Mouse (Mus musculus) kidney, postnatal 25 days (tissue): ENCODE data around the gene Mettl2.

Source experiments
- DNase-seq, 2 experiments: peaks; one replicate each; pipeline ENCODE4 v3.0.0; 2021; ENCODE audit warnings: mixed read lengths in 2 of 2

Mettl2 gene

GRCm38 (mm10) chr11:105153068-105153833 is 27.0 kb downstream of the Mettl2 start:
- peak; percentile 64 to 82 for DNase-seq

DNA sequence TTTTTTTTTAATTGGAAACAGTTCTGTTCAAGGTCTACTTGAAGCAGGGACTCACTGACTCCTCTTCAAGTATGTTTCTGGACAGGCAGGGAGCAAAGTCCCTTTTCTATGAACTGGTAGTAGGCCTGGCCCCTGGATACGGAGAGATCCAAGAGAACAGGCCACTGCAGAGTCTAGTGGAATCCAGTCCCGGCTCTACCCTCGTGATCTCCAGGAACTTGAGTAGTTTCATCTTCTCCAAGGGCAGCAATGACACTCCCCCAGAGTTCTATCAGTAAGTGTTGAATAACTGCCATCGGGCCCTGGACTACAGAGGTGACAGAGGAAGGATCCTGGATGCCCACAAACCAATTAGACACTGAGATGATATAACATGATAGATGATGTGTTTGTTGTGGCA is 29.7 kb downstream of the Mettl2 start:
- peak; percentile 64 to 90 for DNase-seq

GRCm38 (mm10) chr11:105156748-105157267 is 30.6 kb downstream of the Mettl2 start:
- DNase-seq = peak in 1 of 2 experiments; percentile 49

DNA sequence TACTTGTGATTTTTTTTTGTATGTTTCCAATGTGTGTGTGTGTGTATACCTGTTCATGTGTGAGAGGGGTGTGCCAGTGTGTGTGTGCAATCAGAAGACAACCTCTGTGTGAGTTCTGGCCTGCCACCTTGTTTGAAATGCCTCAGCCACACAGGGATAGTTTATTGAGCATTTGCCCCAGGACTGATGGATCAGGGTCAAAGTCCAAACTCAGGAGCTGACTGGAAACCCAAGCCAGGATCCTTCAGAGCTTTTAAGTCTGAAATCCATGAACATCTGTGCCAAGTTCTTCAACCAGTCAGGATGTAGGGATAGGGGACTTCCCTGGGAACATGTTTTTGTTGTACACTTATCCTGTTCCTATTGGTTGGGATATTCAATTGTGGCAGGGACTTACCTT is 31.8 kb downstream of the Mettl2 start:
- DNase-seq = no peak

GRCm38 (mm10) chr11:105159673-105160360 is 33.6 kb downstream of the Mettl2 start:
- DNase-seq = no peak

DNA sequence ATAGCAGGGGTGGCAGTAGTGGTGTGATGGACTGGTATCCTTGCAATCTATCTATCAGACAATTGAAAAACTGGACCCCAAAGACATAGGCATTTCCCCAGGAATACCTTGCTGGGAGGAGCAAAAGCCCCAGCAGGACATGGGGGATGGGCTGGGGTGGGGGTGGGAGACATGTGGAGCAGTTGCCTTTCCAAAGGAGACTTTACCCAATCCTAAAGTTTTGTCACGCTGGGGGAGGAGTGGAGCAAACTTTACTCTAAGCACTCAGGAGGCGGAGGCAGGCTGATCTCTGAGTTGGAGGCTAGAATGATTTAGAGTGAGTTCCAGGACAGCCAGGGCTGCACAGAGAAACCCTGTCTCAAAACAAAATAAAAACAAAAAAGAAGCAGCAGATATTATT is 35.2 kb downstream of the Mettl2 start:
- DNase-seq = no peak

- no peak for DNase-seq
Measured at GRCm38 (mm10) chr11:105164516-105165510, 38.6 kb downstream of the Mettl2 start.

DNA sequence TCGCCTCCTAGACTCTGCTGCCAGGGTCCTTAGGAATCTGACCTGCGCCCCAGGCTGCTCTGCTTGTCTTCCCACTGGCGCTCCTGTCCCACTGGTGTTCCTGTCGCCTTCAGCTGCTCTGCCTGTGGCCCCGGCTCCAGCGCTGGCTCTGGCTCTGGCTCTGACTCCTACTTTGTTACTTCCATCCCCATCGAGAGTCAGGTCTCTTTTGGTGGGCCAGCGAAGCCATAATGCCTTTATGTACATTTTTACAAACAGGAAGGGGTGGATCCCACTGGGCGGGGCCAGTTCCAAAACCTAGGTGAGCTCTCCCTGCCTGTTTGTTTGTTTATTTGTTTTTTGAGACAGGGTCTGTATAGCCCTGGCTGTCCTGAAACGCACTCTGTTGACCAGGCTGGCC is 40.6 kb downstream of the Mettl2 start:
- DNase-seq = no peak

DNA sequence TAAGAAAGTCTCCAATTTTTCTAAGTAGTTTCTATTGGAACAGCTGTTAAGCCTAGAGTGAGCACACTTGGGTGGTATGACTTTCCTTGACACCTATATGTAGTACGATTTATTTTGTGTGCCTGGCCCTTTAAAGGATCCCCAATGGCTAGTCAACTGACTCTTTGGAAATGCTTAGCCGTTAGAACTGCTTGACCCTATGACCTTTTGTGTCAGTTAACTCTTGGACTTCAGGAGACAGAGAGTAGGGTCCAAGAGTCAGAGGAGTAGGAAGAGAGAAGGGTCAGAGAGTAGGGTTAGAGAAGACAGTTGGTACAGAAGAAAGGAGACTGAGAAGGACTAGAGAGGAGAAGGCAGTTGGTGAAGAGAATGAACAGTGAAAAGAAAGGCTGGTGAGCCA is 52.3 kb downstream of the Mettl2 start, which contains the start of gene Tlk2:
Tlk2 (plus strand) TSS at position 292 of the 400 bp plus-strand sequence.
- DNase-seq = no peak

GRCm38 (mm10) chr11:105179523-105179922 is 53.3 kb downstream of the Mettl2 start:
- no peak for DNase-seq

DNA sequence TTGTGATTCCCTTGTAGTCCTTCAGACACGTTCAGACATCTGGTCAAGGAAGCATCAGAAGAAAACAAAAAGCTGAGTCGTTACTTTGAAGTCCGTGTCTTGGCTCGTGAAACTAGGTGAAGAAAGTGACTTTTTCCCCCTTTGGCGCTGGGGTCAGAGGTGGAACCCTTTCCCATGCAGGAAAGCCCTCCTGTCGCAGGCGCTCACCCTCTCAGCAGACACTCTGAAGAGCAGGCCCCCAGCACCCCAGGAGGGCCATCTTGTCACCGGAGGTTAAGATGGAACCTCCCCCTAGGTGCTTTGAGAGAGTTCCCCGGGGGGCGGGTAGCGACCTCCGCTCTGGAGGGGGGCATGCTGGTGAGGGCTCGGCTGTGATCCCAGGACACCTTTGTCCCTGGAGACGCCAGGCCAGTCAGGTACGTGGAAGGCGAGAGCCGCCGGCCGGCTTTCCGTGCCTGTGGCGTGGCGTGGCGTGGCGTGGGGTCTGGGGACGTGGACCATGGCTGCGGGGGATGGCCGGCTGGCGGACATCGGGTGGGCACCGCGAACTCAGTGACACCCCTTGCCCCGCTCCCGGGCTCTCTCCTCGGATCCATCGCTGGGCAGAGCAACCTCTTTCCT is 54.4 kb downstream of the Mettl2 start:
- DNase-seq = peak; percentile 38 to 84

DNA sequence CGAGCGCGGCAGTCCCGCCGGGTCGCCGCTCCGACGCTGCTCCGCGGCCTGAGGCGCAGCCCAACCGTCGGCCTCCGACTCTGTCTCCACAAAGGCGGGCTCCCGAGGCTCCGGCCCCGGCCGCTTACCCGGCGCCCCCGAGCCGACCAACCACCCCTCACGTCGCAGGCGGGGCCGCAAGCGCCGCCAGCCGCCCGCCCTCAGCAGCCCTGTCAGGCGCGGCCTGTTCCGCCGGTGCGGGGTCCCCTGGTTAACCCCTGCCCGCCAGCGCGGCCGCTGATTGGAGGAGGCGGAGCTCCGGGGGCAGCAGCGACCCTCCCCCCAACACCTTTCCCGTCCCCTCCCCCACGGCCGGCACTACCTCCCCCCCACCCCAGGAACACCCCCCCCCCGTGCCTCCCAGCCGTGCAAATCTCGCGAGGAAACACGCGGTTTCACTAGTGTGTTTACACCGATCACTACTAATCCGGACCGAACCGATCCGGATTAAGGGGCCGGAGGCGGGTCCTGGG is 55.0 kb downstream of the Mettl2 start:
- peak; percentile 98 for DNase-seq

GRCm38 (mm10) chr11:105181689-105182460 is 55.6 kb downstream of the Mettl2 start:
- DNase-seq = peak; percentile 18 to 66

DNA sequence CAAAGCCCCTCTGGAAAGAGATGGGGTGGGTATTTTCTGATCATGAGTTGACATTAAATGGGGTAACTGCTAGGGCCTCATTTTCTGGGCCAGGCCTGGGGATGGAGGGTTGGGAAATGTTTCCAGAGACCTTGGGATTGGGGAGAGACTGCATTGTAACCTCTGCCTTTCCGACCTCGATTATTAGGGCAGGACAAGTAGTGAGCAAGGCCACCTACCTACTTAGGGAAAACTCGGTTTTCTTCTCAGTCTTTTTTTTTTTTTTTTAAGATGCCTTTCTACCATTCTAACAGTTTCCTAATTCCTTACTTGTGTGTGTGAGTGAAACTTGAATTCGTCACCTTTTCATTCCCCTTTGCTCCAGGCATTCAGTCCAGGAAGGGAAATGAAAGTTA is 56.2 kb downstream of the Mettl2 start:
- no peak for DNase-seq

- no peak for DNase-seq
Measured at GRCm38 (mm10) chr11:105184678-105185077, 58.5 kb downstream of the Mettl2 start.
